Mouse (Mus musculus) thymus, postnatal 14 days (tissue): ENCODE data around the gene Cdc42ep5.

Experiments used
- DNase-seq: peaks from one replicate; pipeline ENCODE4 v3.0.0; 2021

Cdc42ep5 gene

DNA sequence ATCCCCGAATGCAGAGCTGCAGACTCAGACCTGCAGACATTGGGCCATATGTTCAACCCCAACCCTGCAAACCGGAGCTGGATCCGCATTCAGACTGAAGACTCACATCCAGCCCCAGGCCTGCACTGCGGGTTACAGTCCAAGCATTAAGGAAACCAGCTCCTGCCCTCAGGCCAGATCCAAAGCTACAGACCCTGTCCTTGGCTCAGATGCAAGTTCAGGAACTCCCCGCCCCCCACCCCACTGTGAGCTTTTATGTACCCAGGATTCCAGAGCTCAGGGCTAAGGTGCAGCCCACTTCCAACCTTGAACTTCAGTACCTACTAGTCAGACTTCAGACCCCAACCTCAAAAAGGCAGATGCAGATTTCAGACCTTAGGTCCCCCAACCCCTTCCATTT lies 39.8 kb downstream of the Cdc42ep5 start:
- DNase-seq, result no peak

DNA sequence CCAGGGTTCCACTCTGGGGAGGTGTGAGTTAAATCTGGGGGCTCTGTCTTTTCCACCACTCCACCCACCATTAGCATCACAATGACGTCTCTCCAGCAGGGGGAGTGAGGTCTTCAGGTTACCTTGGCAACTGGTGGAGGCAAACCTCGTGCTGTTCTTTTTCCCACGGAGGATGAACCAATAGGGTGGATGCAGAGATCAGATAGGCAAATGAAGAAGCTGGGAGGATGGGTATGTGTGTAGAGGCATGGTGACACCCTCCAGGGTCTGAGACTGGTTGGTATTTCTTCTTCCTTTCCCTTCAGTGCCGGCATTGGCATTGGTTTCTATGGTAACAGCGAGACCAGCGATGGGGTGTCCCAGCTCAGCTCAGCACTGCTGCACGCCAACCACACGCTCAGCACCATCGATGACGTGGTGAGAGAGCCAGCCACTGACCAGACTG lies 40.3 kb downstream of the Cdc42ep5 start:
- DNase-seq, result peak; percentile 58

DNA sequence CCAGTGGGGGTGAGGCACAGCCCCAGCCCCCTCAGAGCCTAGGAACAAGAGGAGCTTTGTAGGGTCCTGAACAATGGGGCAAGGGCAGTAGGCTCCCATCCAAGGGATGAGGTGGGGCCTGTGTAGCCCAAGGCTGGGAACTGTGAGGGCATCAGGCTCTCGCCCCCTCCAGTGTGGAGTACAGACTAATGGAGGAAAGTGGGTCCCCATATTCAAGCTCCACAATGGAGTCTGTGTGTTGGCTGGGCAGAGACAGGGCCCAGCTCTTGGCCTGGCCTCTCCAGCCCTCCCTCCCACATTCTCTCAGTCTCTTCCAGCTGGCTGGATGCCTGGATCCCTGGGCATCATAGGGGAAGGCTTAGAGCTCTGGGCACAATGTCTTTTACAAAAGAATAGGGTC lies 40.9 kb downstream of the Cdc42ep5 start:
- no peak for DNase-seq

DNA sequence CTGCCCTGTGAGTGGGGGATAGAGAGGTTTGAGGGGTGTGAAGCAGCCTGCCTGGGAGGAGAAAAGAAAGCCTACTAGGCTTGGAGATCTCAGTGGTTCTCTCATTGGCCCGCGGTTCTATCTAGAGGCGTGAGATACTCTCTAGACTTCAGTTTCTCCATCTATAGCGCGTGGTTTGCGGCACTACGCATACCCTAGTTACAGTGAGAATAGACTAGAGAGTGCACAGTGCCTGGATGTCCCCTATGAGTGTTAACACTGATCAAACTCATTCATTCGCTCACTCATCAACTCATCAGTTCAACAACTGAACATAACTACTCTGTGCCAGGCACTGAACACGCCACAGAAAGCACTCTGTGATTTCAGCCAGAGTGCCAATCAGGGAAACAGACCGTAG lies 41.9 kb downstream of the Cdc42ep5 start:
- no peak for DNase-seq

DNA sequence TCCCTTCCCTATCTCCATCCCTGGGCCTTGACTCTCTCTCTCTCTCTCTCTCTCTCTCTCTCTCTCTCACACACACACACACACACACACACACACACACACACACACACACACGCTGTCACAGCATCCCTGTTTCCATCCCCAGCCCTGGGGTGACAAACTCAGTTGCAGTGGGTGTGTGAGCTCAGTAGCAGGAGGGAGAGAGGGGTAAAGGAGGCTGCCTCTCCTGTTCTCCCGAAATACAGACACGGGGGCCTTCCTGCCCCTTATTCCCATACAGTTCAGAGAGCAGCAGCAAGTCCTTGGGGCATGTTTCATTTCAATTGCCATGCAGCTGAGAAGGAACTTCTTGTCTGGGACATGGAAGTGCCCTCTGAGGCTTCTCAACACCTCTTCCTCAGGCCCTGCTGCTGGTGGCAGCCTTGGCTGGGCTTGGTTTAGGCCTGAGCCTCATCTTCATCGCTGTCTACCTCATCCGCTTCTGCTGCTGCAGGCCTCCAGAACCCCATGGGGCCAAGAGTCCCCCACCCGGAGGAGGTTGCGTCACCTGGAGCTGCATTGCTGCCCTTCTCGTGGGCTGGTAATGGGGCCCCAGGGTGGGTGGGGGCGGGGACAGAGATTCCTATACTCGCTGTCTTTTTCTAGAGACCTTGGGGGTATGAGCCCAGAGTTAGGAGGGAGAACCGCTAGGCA lies 42.4 kb downstream of the Cdc42ep5 start:
- no peak for DNase-seq

DNA sequence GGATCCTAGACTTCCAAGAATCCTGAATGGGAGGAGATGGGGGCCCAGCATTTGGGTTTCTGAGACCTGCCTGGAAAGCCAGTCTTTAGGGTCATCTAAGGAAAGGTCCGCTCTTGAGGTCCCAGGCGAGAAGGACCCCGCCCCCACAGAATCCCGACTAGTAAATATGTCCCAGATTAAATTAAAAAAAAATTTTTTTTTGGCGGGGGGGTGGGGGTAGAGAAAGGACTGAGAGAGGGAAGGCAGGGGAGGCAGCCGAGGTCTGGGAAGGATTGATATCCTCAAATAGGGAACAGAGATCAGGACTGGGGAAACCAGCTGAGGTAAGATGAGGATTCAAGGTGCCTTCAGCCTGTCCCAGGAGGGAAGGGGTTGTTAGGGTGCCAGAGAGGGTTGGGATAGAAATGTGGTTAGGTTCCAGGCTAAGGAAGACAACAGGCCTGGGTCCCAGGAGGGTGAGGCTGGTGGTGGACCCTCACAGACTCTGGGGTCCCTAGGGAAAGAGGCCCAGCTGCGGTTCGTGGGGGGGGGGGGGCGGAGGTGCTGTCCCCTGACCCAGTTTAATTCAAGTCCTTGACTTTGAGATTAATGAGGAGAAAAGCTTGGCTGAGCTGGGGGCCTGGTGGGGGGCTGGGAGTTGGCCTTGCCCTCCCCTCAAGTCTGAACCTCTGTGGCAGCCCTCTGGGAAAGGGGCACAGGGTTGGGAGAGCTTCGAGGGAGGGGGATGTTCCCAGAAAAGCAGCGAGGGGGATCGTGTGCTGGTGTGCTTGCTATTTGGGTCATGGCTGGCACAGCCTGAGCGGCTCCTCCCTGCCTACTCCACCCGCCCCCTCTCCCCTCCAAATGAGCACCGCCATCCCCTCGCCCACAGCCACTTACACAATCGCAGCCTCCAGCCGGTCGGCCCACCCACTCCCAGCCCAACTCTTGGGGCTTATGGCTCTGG lies 44.4 kb downstream of the Cdc42ep5 start:
- DNase-seq, result no peak

DNA sequence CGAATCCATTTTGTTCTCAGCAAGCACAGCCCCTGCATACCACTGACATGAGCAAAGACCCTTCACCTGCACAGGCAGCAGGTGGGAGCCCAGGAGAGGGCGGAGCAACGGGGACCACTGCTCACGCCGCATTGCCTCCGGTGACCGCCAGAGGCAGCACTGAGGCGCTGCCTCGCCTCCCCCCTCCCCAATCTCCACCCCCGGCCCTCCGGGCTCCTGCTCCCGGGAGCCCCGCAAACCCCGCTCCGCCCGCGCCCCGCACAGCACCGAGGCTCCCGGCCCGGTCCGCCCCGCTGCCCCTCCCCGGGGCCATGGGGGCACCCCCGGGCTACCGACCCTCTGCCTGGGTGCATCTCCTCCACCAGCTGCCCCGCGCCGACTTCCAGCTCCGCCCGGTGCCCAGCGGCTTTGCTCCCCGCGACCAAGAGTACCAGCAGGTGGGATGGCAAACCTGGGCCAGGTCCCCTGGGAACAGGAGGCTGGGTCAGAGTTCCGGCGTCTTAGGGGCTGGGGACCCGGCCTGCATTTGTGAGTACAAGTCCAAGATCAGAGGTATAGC lies 45.2 kb downstream of the Cdc42ep5 start, which contains the start of gene Ttyh1:
Gene Ttyh1 (plus strand): TSS at position 65 of the 559 bp plus-strand sequence.
- DNase-seq, result peak; percentile 58

DNA sequence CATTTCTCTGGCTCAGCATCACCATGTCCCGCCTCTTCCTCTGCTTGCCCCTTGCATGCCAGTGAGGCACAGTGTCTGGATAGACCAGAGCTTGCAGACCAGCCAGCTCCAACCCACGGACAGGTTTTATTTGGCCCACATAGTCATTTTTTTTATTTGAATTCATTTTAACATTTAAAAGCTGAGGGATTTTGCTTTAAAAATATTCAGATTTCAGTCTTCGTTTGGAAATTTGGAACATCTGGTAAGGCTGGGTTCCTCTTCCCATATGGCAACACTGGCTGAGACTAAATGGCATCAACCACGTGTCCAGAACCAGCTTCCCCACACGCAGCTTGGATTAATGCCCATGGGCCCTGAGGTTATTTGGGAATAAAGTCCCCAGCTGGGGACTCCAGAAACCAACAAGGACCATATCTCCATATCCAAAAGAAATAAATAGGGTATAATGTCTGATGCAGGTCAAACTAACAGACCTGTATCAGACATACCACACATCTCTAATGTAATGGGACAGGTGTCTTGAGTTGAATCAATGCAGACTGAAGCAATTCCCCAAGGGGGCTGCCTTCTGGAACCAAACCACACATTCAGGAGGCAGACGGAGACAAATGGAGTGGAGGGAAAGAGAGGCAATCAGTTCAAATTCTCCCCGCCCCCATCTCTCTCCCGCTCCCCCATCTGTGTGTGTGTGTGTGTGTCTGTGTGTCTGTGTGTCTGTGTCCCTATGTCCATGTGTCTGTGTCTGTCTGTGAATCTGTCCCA lies 47.4 kb downstream of the Cdc42ep5 start:
- DNase-seq, result no peak

DNA sequence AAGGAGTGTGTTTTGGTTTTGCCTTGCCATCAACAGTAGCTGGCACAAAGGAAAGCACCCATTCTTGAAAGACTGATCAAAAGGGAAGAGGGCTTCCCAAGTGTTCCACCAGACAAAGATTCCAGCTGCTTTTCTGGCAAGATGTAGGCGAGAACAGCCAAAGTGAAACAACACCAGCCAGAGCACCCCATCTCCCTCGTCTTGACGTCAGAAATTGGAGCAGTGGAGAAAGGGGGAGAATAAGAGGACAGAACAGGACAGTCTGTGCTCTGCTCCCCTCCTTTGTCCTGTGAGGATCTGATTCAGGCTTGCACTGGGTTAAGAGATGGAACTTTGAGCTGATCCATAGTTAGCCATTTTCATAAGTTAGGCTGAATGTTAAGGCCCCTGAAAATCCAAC lies 52.9 kb downstream of the Cdc42ep5 start:
- DNase-seq, result no peak

DNA sequence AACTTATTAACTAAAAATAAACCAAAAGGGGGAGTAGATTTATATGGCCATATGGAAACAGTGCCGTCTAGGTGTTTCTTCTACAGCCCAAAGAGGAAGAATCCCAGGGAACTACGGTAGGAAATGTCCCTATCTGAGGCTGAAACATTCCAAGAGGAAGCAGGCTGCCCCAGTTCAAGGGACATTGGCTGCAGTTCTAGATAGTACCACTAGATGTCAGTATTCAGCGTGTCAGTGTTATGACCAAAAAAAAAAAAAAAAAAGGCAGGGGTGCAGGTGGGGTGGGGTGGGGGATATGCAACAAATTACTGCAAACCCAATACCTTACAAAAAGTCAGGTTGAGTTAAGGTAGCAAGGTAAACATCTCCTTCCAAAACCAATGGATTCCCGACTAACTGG lies 61.2 kb downstream of the Cdc42ep5 start:
- peak; percentile 40 for DNase-seq
